Mouse (Mus musculus) splenic B cell, adult 2 months (primary cell): Measurements from ENCODE around the gene Cd164l2.
A peak's percentile ranks its signal among the peaks of the same experiment; 100 is the strongest.

Source experiments
- DNase-seq: peaks from one replicate; pipeline ENCODE4 v3.0.0-alpha.2; 2011; ENCODE audit warnings: low read depth, low spot score
- H3K27me3 ChIP-seq: 2 replicates; pipeline ENCODE4 v1.6.1; 2012; ENCODE audit warnings: mild to moderate bottlenecking, low read length, moderate library complexity, mixed read lengths; ENCODE audit not compliant: control insufficient read depth, poor library complexity, insufficient read depth, severe bottlenecking
- H3K36me3 ChIP-seq: 2 replicates; pipeline ENCODE4 v1.6.1; 2012; ENCODE audit warnings: mild to moderate bottlenecking, low read length, moderate library complexity, mixed read lengths; ENCODE audit not compliant: control insufficient read depth, poor library complexity, insufficient read depth, severe bottlenecking

Cd164l2 gene

DNA sequence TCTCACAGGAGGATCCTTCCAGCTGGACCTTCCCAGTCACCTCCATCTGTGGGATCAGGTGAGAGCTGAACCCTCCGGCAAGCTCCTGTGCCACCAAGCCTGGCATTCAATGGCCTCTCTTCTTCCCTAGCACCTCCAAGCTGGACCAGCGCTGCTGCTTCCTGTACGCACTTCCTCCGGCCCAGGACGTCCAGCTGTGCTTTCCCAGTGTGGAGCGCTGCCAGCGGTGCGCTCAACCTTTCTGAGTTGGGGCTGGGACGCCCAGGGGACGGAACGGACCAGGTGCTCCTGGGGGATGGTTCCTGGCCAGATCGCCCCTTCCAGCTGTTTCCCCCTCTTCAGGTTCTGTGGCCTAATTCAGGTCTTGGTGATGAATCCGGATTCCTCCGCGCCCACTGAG, 35.1 kb downstream of the Cd164l2 start:
- no peaks in the 10 kb centered on the region for H3K36me3 ChIP-seq

GRCm38 (mm10) chr4:133247806-133248449, 36.0 kb downstream of the Cd164l2 start:
- DNase-seq = no peak
- no peaks in the 10 kb centered on the region for H3K27me3 ChIP-seq

More for the DNA sequence above, 35.1 kb downstream of the Cd164l2 start:
- no peak for DNase-seq
- H3K27me3 ChIP-seq = no peaks in the 10 kb centered on the region

GRCm38 (mm10) chr4:133250609-133251008, 38.7 kb downstream of the Cd164l2 start:
- DNase-seq = peak; percentile 84
- Histone ChIP-seq H3K36me3 (no peaks in the 10 kb centered on the region), H3K27me3 (no peaks in the 10 kb centered on the region)

More at GRCm38 (mm10) chr4:133247806-133248449, 36.0 kb downstream of the Cd164l2 start:
- no peaks in the 10 kb centered on the region for H3K36me3 ChIP-seq

- H3K27me3 ChIP-seq = no peaks in the 10 kb centered on the region
- H3K36me3 ChIP-seq = no peaks in the 10 kb centered on the region
- no peak for DNase-seq
Measured at GRCm38 (mm10) chr4:133251214-133251613, 39.3 kb downstream of the Cd164l2 start.

- no peak for DNase-seq
- no peaks in the 10 kb centered on the region for H3K36me3 ChIP-seq
- H3K27me3 ChIP-seq = no peaks in the 10 kb centered on the region
Measured at GRCm38 (mm10) chr4:133252089-133252488, 40.2 kb downstream of the Cd164l2 start.

DNA sequence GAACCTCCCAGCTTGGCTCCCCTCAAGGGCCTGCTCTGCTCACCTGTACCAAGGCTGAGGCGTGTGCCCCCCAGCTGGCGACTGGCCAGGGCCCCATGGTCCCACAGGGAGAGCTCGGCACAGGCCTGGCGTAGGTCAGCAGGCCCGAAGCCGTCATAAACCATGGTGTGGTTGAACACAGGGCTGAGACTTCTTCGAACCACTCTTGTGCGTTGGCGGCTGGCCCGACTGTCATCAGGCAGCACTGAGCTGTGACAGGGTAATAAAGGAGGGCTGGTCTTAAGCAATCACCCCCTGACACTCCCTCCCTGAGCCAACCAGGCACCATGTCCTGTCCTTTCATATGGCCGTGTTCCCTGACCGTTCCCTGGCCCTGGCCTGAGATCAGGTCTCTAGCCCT, 41.5 kb downstream of the Cd164l2 start:
- no peaks in the 10 kb centered on the region for H3K36me3 ChIP-seq
- no peaks in the 10 kb centered on the region for H3K27me3 ChIP-seq
- no peak for DNase-seq

DNA sequence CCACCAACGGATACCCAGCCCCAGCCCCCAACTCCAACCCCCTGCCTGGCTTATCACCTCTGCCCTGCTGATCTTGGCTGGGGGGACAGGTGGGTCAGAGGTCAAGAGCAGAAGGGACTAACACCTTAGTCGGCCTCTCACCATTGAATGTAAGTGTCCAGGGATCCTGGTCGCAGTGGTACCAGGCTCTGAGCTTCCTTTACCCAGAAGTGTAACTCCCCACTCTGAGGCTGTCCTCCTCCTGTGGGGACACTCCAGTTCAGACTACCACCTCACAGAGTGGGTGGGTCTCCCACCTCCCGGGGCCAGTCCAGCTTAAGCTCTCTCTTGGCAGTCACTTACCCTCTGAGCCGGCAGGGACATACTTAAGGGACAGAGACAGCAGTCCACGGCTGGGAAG, 43.5 kb downstream of the Cd164l2 start:
- no peaks in the 10 kb centered on the region for H3K36me3 ChIP-seq
- no peaks in the 10 kb centered on the region for H3K27me3 ChIP-seq
- DNase-seq = no peak

DNA sequence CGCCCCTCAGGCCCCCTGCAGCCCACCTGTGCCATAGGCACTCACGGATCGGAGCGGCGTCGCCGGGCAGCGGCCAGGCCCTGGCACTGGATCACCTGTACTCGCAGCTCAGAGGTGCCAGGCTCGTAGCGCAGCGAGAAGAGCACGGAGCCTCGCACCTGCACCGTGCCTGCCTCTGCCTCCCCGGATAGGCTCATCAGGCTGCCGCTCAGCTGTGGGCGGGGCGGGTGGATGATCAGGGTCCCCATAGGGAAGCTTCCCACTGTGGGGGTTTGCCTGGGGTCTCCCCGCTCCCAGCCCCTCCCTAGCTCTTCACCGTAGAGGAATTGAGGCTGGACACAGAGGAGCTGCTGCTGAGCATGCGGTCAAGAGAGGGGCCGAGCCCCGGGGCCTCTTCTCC, 44.9 kb downstream of the Cd164l2 start:
- Histone ChIP-seq H3K27me3 (no peaks in the 10 kb centered on the region), H3K36me3 (no peaks in the 10 kb centered on the region)
- no peak for DNase-seq

DNA sequence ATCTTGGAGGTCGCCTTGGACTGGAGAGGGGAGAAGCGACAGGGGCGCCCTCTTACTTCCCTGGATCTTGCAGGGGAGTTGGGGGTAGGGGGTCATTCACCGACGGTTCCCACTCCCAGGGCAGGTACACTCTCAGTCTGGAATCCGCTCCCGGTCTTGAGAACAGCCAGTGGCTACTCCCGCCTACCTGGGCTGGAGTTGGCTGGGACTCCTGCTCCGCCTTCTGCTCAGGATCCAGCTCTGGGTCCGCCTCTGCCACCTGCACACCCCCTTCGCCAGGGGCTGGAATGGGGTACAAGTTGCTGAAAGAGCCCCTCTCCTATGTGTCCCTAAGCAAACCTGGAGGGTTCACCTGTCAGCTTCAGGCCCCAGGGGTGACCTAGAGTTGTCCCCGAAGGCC, 45.3 kb downstream of the Cd164l2 start:
- no peak for DNase-seq
- Histone ChIP-seq H3K36me3 (no peaks in the 10 kb centered on the region), H3K27me3 (no peaks in the 10 kb centered on the region)

GRCm38 (mm10) chr4:133257798-133258408, 46.0 kb downstream of the Cd164l2 start:
- DNase-seq = no peak
- Histone ChIP-seq H3K36me3 (no peaks in the 10 kb centered on the region), H3K27me3 (no peaks in the 10 kb centered on the region)

DNA sequence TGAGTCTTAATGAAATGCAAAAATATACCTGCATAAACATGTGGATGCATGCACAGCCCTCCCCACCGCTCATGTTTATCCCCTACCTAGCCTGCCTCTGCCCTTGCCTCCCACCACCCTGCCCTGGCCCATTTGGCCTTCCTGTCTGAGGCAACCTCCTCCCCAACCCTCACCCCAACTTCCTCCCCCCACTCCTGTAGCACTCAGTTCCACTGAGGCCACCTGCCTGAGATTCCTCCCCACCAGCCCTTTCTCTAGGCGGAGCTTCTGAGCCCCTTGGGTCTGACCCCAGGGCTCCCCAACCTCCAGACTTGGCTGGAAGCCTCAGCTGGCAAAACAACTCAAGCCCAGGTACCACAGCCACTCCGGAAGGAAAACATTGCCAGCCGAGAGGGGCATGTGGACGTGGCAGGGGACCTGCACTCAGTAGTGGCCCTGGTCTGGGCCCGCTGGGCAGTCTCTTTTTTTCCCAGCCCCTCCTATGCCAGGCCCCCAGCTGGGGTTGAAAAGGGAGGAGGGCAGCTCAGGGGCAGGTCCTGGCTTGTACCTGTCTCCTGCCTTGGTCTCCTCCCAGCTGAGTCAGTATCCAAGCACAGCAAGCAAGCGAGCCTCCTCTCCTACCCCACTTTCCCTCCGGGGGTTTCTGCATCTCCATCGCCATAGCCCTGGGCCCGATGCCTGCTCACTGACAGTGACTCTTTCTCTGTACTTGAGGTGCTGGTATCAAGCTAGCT, 49.9 kb downstream of the Cd164l2 start:
- Histone ChIP-seq H3K36me3 (no peaks in the 10 kb centered on the region; the same call in 1 of the 2 replicates), H3K27me3 (no peaks in the 10 kb centered on the region)
- DNase-seq = no peak

GRCm38 (mm10) chr4:133262375-133262765, 50.4 kb downstream of the Cd164l2 start:
- Histone ChIP-seq H3K27me3 (no peaks in the 10 kb centered on the region), H3K36me3 (peaks cover under 1% of the 10 kb centered on the region; the same call in 1 of the 2 replicates)
- no peak for DNase-seq

DNA sequence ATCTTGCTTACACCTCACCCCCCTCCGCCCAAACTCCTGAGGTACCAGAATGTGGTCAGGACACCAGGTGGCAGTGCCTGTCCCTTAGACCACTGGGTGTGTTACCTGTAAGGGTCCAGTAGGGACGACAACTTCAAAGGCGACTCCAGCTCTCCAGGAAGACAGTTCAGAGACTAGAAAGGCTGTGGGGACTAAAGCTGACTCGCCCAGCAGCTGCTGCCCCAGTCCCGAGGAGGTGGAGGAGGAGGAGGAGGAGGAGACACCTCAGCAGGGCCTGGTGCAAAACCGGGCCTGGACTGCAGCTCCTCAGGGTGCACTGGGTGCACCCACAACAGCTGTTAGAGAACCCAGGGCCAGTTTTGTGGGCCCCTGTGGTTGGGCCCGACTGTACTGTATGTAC, 51.0 kb downstream of the Cd164l2 start, which contains the start of gene Sytl1:
Sytl1 (minus strand) TSS at position 232 of the 400 bp plus-strand sequence.
- Histone ChIP-seq H3K27me3 (no peaks in the 10 kb centered on the region), H3K36me3 (peaks cover 5% of the 10 kb centered on the region)
- DNase-seq = no peak

DNA sequence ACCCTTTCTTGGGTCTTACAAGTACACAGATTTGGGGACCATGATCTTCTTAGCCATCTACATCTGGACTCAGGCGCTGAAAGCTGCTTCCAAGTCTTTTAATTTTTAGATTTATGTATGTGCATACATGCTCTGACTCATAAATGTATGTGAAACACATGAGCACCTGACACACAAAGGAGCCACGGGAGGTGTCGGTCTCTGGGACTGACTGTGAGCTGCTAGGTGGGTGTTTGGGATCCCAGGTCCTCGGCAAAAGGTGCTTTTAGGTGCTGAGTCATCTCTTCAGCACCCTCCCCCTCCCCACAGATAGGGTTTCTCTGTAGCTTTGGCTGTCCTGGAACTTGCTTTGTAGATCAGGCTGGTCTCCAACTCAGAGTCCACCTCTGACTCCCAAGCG, 51.8 kb downstream of the Cd164l2 start:
- no peak for DNase-seq
- peaks cover 11% of the 10 kb centered on the region for H3K36me3 ChIP-seq
- H3K27me3 ChIP-seq = no peaks in the 10 kb centered on the region

GRCm38 (mm10) chr4:133264559-133264958, 52.6 kb downstream of the Cd164l2 start:
- Histone ChIP-seq H3K27me3 (no peaks in the 10 kb centered on the region), H3K36me3 (peaks cover 13% of the 10 kb centered on the region)
- DNase-seq = no peak
